Mouse (Mus musculus): ENCODE results near the gene Fus.

Fus gene

GRCm38 (mm10) chr7:127944614-127945013 lies 22.6 kb upstream of the Fus start:
- no peak for ATAC-seq (ENCODE audit: low TSS enrichment)

- ATAC-seq (ENCODE audit: low TSS enrichment): no peak
Observed at GRCm38 (mm10) chr7:127946470-127947023, 20.7 kb upstream of the Fus start, which contains the start of gene Prss36. TSS of gene Prss36 (minus strand) at chr7:127946725.

- no peak for ATAC-seq (ENCODE audit: low TSS enrichment)
Observed at GRCm38 (mm10) chr7:127952864-127953581, 14.2 kb upstream of the Fus start.

- no peak for ATAC-seq (ENCODE audit: low TSS enrichment)
Observed at GRCm38 (mm10) chr7:127959364-127959763, 7.9 kb upstream of the Fus start.

- ATAC-seq (ENCODE audit: low TSS enrichment): no peak
Observed at GRCm38 (mm10) chr7:127966371-127966918, 812 bp upstream of the Fus start.

GRCm38 (mm10) chr7:127967922-127968828 lies 918 bp downstream of the Fus start:
- peak; percentile 59; the same call in 1 of the 2 replicates for ATAC-seq (ENCODE audit: low TSS enrichment)

- no peak for ATAC-seq (ENCODE audit: low TSS enrichment)
Observed at GRCm38 (mm10) chr7:127974413-127974930, 7.2 kb downstream of the Fus start.

GRCm38 (mm10) chr7:127978856-127979255 lies 11.6 kb downstream of the Fus start:
- no peak for ATAC-seq (ENCODE audit: low TSS enrichment)

GRCm38 (mm10) chr7:127980606-127981005 lies 13.3 kb downstream of the Fus start:
- ATAC-seq (ENCODE audit: low TSS enrichment): no peak

GRCm38 (mm10) chr7:127988904-127989303 lies 21.6 kb downstream of the Fus start:
- ATAC-seq (ENCODE audit: low TSS enrichment): no peak

- peak; percentile 56; the same call in 1 of the 2 replicates for ATAC-seq (ENCODE audit: low TSS enrichment)
Observed at GRCm38 (mm10) chr7:127991643-127992487, 24.6 kb downstream of the Fus start.

GRCm38 (mm10) chr7:127992488-127993340 lies 25.5 kb downstream of the Fus start:
- ATAC-seq (ENCODE audit: low TSS enrichment): 0 out of 2 replicates have a peak, but pooled peaks have one; percentile 10

GRCm38 (mm10) chr7:127993341-127993977 lies 26.2 kb downstream of the Fus start, which contains the start of gene Pycard:
TSS of gene Pycard (minus strand) at chr7:127993867.
- ATAC-seq (ENCODE audit: low TSS enrichment): peak; percentile 10; the same call in 1 of the 2 replicates

- ATAC-seq (ENCODE audit: low TSS enrichment): no peak
Observed at GRCm38 (mm10) chr7:127999436-127999835, 32.2 kb downstream of the Fus start.

- ATAC-seq (ENCODE audit: low TSS enrichment): no peak
Observed at GRCm38 (mm10) chr7:128000068-128000950, 33.1 kb downstream of the Fus start.

GRCm38 (mm10) chr7:128003098-128003497 lies 35.8 kb downstream of the Fus start:
- ATAC-seq (ENCODE audit: low TSS enrichment): no peak

- 0 out of 2 replicates have a peak, but pooled peaks have one; percentile 38 for ATAC-seq (ENCODE audit: low TSS enrichment)
Observed at GRCm38 (mm10) chr7:128003688-128004087, 36.4 kb downstream of the Fus start, which contains the start of gene Trim72. TSS of gene Trim72 (plus strand) at chr7:128003949.

GRCm38 (mm10) chr7:128004150-128004486 lies 36.9 kb downstream of the Fus start:
- ATAC-seq (ENCODE audit: low TSS enrichment): peak; percentile 38; the same call in 1 of the 2 replicates
